Mouse (Mus musculus) brain, embryonic 14.5 days (tissue): ENCODE results near the gene Tlr5. TPM values are rescaled to one million over a fixed set of nuclear protein-coding genes. Genes with fewer than 3 reads are reported as not detected.
A peak's percentile ranks its signal among the peaks of the same experiment; 100 is the strongest.

ENCODE experiments used
- DNase-seq: peaks from one replicate; pipeline ENCODE4 v3.0.0-alpha.2; 2011; ENCODE audit warnings: low read depth
- CTCF ChIP-seq: fragments of 200-500 bp; IDR thresholded peaks from 2 replicates; pipeline ENCODE4 v1.5.1; 2012; ENCODE audit warnings: inconsistent platforms, mild to moderate bottlenecking, moderate library complexity, borderline replicate concordance; ENCODE audit not compliant: insufficient read depth, insufficient read length; ENCODE audit errors: extremely low read depth
- POLR2A ChIP-seq: fragments of 200-500 bp; IDR thresholded peaks from 2 replicates; pipeline ENCODE4 v1.6.1; 2012; ENCODE audit warnings: mild to moderate bottlenecking, inconsistent platforms, borderline replicate concordance; ENCODE audit not compliant: poor library complexity, insufficient read depth, insufficient read length, severe bottlenecking; ENCODE audit errors: extremely low read depth
- polyA plus RNA-seq: library from polyadenylated mRNA; depleted of rRNA; stranded (reverse); fragments of >200 nt; gene quantifications from 2 replicates; pipeline ENCODE4 v1.2.3, GENCODE M21; 2012; rRNA removed

Tlr5 gene
- polyA plus RNA-seq, 1 experiment = 0.64 TPM

DNA sequence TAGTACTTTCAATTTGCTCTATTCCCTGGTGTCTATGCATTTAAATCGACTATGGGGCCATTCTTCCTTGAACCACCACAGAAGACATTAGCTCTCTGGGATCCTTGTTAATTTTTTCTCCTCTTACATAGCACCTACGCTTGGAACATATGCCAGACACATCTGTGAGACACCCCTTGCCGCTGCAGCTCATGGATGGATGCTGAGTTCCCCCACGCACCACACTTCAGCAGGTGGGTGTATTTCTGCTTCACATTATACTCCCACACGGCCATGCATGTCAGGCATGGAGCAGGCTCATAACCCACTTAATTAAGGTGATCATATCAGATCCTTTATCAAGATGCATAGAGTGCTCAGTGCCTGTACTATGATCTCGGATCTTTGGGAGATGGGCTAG lies 17.7 kb downstream of the Tlr5 start:
- no peak for TF ChIP-seq POLR2A
- TF ChIP-seq CTCF = no peak
- DNase-seq = no peak

GRCm38 (mm10) chr1:182974826-182975225 lies 20.2 kb downstream of the Tlr5 start:
- TF ChIP-seq CTCF = no peak
- no peak for TF ChIP-seq POLR2A

DNA sequence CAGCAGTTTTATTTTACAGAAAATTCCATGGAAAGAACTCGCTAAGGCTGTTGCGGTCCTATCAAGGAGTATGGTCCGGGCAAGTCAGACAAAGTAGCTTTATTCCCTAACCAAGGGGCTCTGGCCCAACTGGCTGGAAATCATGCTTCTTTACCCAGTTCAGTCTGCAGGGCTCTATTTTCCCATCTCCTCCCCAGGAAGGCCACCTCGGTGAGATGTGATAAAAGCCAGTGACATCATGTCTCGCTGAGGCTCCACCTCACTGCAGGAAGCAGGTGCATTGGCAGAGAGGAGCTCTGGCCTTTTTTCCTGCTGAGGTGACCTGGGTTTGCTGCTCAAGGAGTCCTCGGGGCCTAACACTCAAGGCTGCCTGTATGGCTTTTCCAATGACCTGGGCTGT lies 26.1 kb downstream of the Tlr5 start:
- TF ChIP-seq CTCF = no peak
- no peak for TF ChIP-seq POLR2A
- DNase-seq = no peak

More at GRCm38 (mm10) chr1:182974826-182975225, 20.2 kb downstream of the Tlr5 start:
- DNase-seq = no peak

- TF ChIP-seq POLR2A (peak; percentile 39; the same call in 1 of the 2 replicates), CTCF (peak; percentile 64)
- DNase-seq = peak; percentile 97
Measured at GRCm38 (mm10) chr1:182982995-182983394, 28.4 kb downstream of the Tlr5 start.

DNA sequence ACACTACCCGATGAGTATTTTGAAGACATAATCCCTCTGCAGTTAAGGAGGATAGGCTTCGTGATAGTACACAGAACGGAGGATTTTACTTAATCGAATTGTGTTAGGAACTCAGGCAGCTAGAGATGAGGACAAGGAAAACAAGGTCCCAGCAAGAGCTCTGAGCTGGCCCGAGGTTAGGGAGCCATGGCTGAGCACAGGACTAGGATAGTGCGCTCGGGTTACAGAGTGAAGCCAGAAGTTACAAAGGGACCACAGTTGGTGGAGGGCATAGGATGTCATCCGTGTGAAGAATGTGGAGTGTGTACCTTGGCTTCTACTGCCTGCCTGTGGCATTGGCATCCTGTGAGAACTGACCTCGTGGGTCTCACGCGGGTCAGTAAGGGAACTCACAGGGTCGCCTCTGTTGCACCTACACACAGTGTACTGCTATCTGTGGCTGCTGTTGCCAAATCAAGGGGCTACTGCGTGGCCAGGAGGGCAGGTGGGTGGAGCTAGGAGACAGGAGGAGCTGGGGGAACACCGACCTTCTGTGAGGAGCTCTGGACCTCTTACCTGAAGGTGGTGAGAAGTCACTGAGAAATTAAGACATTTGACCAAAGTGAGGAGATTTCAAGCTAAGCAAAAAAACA lies 29.0 kb downstream of the Tlr5 start:
- DNase-seq = no peak
- TF ChIP-seq CTCF (no peak), POLR2A (no peak)

- TF ChIP-seq POLR2A = no peak
- no peak for TF ChIP-seq CTCF
Measured at GRCm38 (mm10) chr1:182986243-182986642, 31.7 kb downstream of the Tlr5 start.

GRCm38 (mm10) chr1:182986750-182987149 lies 32.2 kb downstream of the Tlr5 start:
- DNase-seq = no peak
- TF ChIP-seq CTCF (no peak), POLR2A (no peak)

More at GRCm38 (mm10) chr1:182986243-182986642, 31.7 kb downstream of the Tlr5 start:
- DNase-seq = peak; percentile 41

DNA sequence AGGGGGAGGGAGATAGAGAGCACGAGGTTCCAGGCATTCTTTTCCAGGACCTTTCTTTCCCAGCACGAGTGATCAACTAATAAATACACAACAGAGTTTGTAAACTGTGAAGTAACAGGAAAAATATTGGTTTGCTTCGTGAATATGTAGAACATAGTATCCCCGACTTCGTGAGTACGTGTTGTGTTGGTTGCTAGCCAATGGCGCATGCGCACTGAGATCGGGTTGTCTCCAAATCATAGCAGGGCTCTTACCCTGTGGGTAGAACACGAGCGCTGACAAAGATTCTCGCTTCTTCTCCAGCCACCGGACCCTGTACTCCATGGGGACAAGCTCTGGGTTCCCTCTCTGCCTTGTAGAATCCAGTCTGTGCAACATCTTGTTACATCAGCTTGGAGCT lies 33.2 kb downstream of the Tlr5 start:
- no peak for TF ChIP-seq POLR2A
- TF ChIP-seq CTCF = no peak
- DNase-seq = no peak

GRCm38 (mm10) chr1:182988646-182989045 lies 34.1 kb downstream of the Tlr5 start:
- DNase-seq = no peak
- no peak for TF ChIP-seq POLR2A
- no peak for TF ChIP-seq CTCF

- TF ChIP-seq CTCF = no peak
- TF ChIP-seq POLR2A = no peak
- DNase-seq = no peak
Measured at GRCm38 (mm10) chr1:182990092-182990762, 35.6 kb downstream of the Tlr5 start.

DNA sequence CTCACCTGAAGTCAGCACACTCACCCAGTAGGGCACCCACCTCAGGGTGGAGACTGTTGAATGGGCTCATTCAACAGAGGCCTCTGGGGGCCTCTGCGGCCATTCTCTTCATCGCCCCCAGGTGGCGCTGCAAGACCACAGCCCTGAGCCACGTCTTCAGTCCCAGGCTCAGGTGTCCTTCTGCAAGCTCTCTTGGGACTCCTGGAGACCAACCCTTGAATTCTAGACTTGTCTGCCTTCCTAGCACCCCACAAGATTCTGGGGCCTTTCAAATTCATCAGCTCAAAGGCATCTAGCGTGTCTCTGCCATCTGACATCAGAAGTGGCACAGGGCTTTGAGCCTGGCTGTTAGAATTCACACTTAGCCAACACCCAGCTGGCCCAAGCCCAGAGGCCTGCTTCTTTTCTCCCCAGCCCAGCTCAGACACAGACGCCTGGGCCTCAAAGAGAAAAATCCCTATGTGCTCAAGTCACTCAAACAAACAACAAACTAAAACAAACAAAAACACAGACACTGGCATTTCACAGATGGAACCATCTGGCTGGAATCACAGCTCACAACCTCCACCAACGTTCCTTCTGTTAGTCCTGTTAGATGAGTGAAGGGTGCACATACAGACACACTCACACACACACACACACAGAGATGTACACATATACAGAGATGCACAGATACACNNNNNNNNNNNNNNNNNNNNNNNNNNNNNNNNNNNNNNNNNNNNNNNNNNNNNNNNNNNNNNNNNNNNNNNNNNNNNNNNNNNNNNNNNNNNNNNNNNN lies 36.6 kb downstream of the Tlr5 start:
- peak; percentile 96 for TF ChIP-seq CTCF
- TF ChIP-seq POLR2A = no peak
- DNase-seq = peak; percentile 82

Other genes with a start within 250 kb of the Tlr5 start
- gene Ccdc185, start 205.6 kb upstream of the Tlr5 start, polyA plus RNA-seq = not detected in 2 replicates
- 49.0 and 68.6 TPM in 2 replicates for gene Susd4, start 190.9 kb upstream of the Tlr5 start, polyA plus RNA-seq